Mouse (Mus musculus) hindbrain, postnatal 0 days (tissue): ENCODE measurements at regions not wholly inside any gene's neighbourhood (a gene's known extent, or its start where the extent isn't known, plus 50 kb on each side); places are given as distances from the start of the nearest gene placed in this dataset.
A peak's percentile ranks its signal among the peaks of the same experiment; 100 is the strongest.

Source experiments
- ATAC-seq: fragments of 200-750 bp; cut with Nextera tagmentation; 2 replicates; pipeline ENCODE4 v1.8.0; 2017; ENCODE audit warnings: mild to moderate bottlenecking, moderate TSS enrichment, moderate library complexity
- DNase-seq: peaks from one replicate; pipeline ENCODE4 v3.0.0-alpha.2; 2015; ENCODE audit warnings: low spot score
- H3K27ac ChIP-seq: fragments of 300-500 bp; sonication (generic); 2 replicates; pipeline ENCODE4 v1.5.1; 2014; ENCODE audit warnings: mild to moderate bottlenecking
- H3K27me3 ChIP-seq: fragments of 300-500 bp; sonication (generic); 2 replicates; pipeline ENCODE4 v1.6.1; 2014; ENCODE audit warnings: low read length, mixed read lengths; ENCODE audit not compliant: insufficient read depth
- H3K36me3 ChIP-seq: fragments of 300-500 bp; sonication (generic); 2 replicates; pipeline ENCODE4 v1.6.1; 2014; ENCODE audit warnings: low read length, mixed read lengths; ENCODE audit not compliant: insufficient read depth
- H3K4me1 ChIP-seq: fragments of 300-500 bp; sonication (generic); 2 replicates; pipeline ENCODE4 v1.6.1; 2014; ENCODE audit warnings: antibody characterized with exemption, low read length, mixed read lengths; ENCODE audit not compliant: insufficient read depth
- H3K4me2 ChIP-seq: fragments of 300-500 bp; sonication (generic); 2 replicates; pipeline ENCODE4 v1.6.1; 2014; ENCODE audit warnings: low read depth, mild to moderate bottlenecking, low read length, moderate library complexity, mixed read lengths
- H3K4me3 ChIP-seq: fragments of 300-500 bp; sonication (generic); 2 replicates; pipeline ENCODE4 v1.5.1; 2014; ENCODE audit warnings: low read length
- H3K9ac ChIP-seq: fragments of 300-500 bp; sonication (generic); replicated peaks from 2 replicates; pipeline ENCODE4 v1.6.1; 2014; ENCODE audit warnings: mild to moderate bottlenecking, low read length, moderate library complexity, mixed read lengths
- H3K9me3 ChIP-seq: fragments of 300-500 bp; sonication (generic); 2 replicates; pipeline ENCODE4 v1.6.1; 2016; ENCODE audit warnings: low read length, mixed read lengths
- CTCF ChIP-seq: IDR thresholded peaks from 2 replicates; pipeline ENCODE4 v1.5.1; 2016; ENCODE audit warnings: antibody characterized with exemption, control low read depth, low read depth
- WGBS: fragments of 180-500 bp; shearing (Covaris S2); extraction: QIAGEN DNeasy Blood & Tissue Kit; methylation state at CpG from one replicate; pipeline ENCODE4 v1.1.7; 2014; 5-methylcytosine and 5-hydroxymethylcytosine counted together

DNA sequence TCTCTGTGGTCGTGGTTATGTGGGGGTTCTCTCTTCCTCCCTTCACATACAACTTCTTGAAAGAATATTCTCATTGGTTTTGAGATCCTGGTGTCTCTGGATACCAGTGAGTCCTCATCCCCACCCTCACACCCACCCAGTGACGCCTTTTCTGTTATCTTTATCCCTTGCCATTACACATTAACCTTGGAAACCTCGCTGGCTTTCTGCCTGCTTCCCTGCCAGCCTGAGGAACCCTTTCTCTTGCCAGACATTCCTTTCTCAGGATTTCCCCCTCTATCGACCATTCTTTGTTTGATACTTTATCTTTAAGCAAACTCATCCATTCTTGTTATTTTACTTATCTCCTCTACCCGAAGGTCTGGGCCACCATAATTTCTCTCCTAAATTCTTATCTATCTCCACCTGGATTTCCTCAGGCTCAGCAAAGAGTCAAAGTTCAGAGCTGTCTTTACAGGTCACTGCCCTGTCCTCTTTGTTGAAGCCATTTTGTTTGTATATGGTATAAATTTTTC, 182.5 kb upstream of the Nr2f2 start:
- ATAC-seq, result no peak
- DNase-seq, result no peak
- Histone ChIP-seq H3K36me3 (no peaks in the 10 kb centered on the region), H3K27me3 (no peaks in the 10 kb centered on the region), H3K9me3 (no peaks in the 10 kb centered on the region), H3K4me3 (no peak overlapping the region), H3K4me1 (no peaks in the 10 kb centered on the region), H3K9ac (no peak overlapping the region), H3K27ac (no peak overlapping the region), H3K4me2 (no peak overlapping the region)
- no peak for TF ChIP-seq CTCF
- WGBS, result 72% methylated on average over 5 of the region's 5 CpGs

DNA sequence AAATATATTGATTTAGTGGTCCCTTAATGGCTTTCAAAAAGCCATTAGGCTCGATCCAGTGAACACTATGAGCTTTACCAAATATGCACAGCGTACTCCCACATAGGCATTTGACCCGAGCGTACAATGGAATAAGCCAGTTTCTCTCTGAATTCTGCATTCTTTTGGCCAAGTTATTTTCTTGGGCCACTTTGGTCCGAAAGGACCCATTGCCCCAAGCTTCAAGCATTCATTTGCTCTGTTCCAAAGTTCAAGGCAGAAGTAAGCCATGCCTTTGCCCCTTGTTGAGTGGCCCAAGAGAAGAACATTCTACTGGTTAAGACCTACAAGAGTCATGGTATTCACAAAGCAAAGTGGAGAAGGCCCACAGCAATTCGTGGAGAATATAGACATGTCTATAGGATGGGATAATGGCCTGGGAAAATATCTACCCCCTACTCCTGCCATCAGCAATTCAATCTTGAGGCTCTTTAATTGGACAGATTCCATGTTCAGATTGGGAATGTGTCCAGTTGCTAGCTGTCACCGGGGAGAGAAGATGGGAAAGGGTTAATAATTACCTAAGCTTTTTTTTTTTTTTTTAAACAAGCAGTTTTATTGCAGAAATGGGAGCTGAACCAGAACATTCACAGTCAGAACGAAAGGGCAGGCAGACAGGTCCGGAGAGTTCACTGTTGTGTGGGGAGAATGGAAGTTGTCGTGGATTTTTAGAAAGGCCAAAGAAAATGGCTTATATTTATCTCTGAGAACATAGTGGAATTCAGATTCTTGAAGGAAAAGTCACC, 175.5 kb upstream of the Nr2f2 start:
- no peak for DNase-seq
- H3K4me3 ChIP-seq, result no peak overlapping the region
- H3K36me3 ChIP-seq, result no peaks in the 10 kb centered on the region
- ATAC-seq, result no peak
- H3K4me2 ChIP-seq, result no peak overlapping the region
- H3K9me3 ChIP-seq, result no peaks in the 10 kb centered on the region
- H3K4me1 ChIP-seq, result no peaks in the 10 kb centered on the region
- 86% methylated on average over 10 of the region's 10 CpGs for WGBS
- no peak overlapping the region for H3K9ac ChIP-seq
- no peak overlapping the region for H3K27ac ChIP-seq
- no peak for TF ChIP-seq CTCF
- H3K27me3 ChIP-seq, result no peaks in the 10 kb centered on the region

- no peak overlapping the region for H3K4me2 ChIP-seq
- no peaks in the 10 kb centered on the region for H3K4me1 ChIP-seq
- no peaks in the 10 kb centered on the region for H3K36me3 ChIP-seq
- no peaks in the 10 kb centered on the region for H3K27me3 ChIP-seq
- H3K9ac ChIP-seq, result no peak overlapping the region
- H3K27ac ChIP-seq, result no peak overlapping the region
- 85% methylated on average over 9 of the region's 9 CpGs for WGBS
- H3K4me3 ChIP-seq, result no peak overlapping the region
- no peak for TF ChIP-seq CTCF
- ATAC-seq, result no peak
- no peak for DNase-seq
- H3K9me3 ChIP-seq, result no peaks in the 10 kb centered on the region
Observed at GRCm38 (mm10) chr7:70539121-70539642, 172.6 kb upstream of the Nr2f2 start.

DNA sequence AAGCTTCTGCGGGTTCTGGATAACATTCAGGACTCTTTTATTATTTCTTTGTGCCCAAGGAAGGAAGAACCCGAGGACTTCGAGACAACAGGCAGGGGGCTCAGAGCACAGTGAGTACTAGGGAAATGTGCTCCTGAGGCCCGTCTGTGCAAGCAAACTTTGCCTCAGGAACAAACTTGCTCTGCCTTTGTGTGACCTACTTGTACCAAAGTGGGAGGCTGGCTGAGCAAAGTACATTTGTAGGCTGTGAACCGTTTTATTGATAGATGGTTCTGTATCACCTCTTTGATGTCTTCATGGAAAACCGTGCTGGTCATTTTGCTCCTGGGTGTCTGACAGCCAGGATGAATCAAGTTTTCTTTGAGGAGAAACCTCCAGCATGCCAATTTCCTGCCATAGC, 169.5 kb upstream of the Nr2f2 start:
- Histone ChIP-seq H3K9ac (no peak overlapping the region), H3K36me3 (no peaks in the 10 kb centered on the region), H3K27me3 (no peaks in the 10 kb centered on the region), H3K4me3 (no peak overlapping the region), H3K9me3 (peaks cover 2% of the 10 kb centered on the region; the same call in 1 of the 2 replicates), H3K4me2 (no peak overlapping the region), H3K27ac (no peak overlapping the region), H3K4me1 (no peaks in the 10 kb centered on the region)
- no peak for TF ChIP-seq CTCF
- ATAC-seq (no peak), DNase-seq (no peak)
- WGBS, result 84% methylated on average over 6 of the region's 6 CpGs

DNA sequence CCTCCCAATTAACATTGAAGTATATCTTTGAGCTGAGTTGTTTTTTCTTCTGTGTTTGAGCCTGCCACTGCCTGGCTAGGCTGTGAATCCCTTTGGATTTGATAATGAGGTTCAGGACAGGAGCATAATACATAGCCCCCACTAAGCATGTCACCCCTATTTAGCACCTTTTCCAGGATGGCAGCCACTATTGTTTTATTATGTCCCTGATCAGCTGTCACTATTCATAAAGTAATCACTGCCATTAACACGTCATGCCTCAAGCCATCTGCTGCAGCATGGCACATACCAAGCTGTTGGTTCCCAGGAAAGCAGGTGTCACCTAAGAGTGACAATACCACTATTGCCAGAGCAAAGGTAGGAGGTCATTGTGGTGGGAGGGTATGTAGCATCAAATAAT, 167.0 kb upstream of the Nr2f2 start:
- no peak for DNase-seq
- H3K9me3 ChIP-seq, result peaks cover 4% of the 10 kb centered on the region; the same call in 1 of the 2 replicates
- TF ChIP-seq CTCF, result no peak
- H3K27me3 ChIP-seq, result no peaks in the 10 kb centered on the region
- peak; percentile 45; the same call in 1 of the 2 replicates for ATAC-seq
- 47% methylated on average over 1 of the region's 1 CpGs for WGBS
- H3K4me1 ChIP-seq, result no peaks in the 10 kb centered on the region
- H3K27ac ChIP-seq, result no peak overlapping the region
- H3K4me3 ChIP-seq, result no peak overlapping the region
- no peak overlapping the region for H3K9ac ChIP-seq
- H3K36me3 ChIP-seq, result no peaks in the 10 kb centered on the region
- H3K4me2 ChIP-seq, result no peak overlapping the region

GRCm38 (mm10) chr7:70527921-70528320, 161.4 kb upstream of the Nr2f2 start:
- H3K36me3 ChIP-seq, result no peaks in the 10 kb centered on the region
- ATAC-seq, result no peak
- 74% methylated on average over 4 of the region's 4 CpGs for WGBS

GRCm38 (mm10) chr7:70525372-70525771, 158.8 kb upstream of the Nr2f2 start:
- WGBS, result 97% methylated on average over 2 of the region's 2 CpGs
- DNase-seq, result no peak
- H3K4me2 ChIP-seq, result no peak overlapping the region
- no peaks in the 10 kb centered on the region for H3K27me3 ChIP-seq
- H3K4me1 ChIP-seq, result no peaks in the 10 kb centered on the region
- H3K27ac ChIP-seq, result no peak overlapping the region
- no peak overlapping the region for H3K9ac ChIP-seq
- TF ChIP-seq CTCF, result no peak
- ATAC-seq, result no peak
- H3K36me3 ChIP-seq, result no peaks in the 10 kb centered on the region
- no peak overlapping the region for H3K4me3 ChIP-seq
- no peaks in the 10 kb centered on the region for H3K9me3 ChIP-seq

More at GRCm38 (mm10) chr7:70527921-70528320, 161.4 kb upstream of the Nr2f2 start:
- H3K9me3 ChIP-seq, result peaks cover 4% of the 10 kb centered on the region; the same call in 1 of the 2 replicates
- no peaks in the 10 kb centered on the region for H3K27me3 ChIP-seq
- H3K9ac ChIP-seq, result no peak overlapping the region
- no peak overlapping the region for H3K4me3 ChIP-seq
- no peak for TF ChIP-seq CTCF
- no peak for DNase-seq
- H3K27ac ChIP-seq, result no peak overlapping the region
- H3K4me1 ChIP-seq, result no peaks in the 10 kb centered on the region
- H3K4me2 ChIP-seq, result no peak overlapping the region
